Mouse (Mus musculus) urinary bladder, adult 18-20 months (tissue): Measurements from ENCODE around the gene Tpcn1.
"Not testable (repeated sequence)": the region's sequence is repeated elsewhere in the genome, so short reads cannot be mapped to it uniquely, and the experiment has no call there.

Experiments
- DNase-seq, 2 experiments: peaks; one replicate each; pipeline ENCODE4 v3.0.0; 2022; ENCODE audit warnings: low spot score in 2 of 2, mixed read lengths in 2 of 2

Tpcn1 gene

DNA sequence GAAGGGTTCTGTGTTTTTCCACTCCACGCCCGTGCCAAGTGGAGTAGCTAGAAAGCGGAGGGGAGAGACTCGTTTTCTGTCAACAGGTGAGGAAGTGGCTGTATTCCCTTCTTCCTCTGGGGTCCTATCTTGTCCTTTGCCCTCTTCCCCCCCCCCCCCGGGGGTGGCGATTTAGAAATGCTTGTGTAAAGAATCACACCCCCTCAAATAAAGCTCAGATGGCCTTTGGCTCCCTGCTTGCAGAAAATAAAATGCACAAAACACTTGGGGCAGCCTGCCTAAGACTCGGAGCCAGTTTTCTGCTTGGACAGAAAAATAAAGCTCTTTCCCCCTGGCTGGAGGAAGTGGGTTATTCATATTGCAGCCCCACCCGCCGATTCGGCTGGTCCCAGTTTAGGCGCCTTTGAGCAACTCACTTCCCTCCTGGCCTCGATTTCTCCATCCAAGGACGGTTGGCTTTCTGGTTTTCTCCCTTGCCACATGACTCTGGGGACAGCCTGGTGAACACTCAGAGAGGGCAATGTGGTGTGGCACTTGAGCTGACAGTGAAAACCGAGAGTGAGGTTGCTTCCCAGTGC lies 76.7 kb downstream of the Tpcn1 start:
- DNase-seq, result no peak

DNA sequence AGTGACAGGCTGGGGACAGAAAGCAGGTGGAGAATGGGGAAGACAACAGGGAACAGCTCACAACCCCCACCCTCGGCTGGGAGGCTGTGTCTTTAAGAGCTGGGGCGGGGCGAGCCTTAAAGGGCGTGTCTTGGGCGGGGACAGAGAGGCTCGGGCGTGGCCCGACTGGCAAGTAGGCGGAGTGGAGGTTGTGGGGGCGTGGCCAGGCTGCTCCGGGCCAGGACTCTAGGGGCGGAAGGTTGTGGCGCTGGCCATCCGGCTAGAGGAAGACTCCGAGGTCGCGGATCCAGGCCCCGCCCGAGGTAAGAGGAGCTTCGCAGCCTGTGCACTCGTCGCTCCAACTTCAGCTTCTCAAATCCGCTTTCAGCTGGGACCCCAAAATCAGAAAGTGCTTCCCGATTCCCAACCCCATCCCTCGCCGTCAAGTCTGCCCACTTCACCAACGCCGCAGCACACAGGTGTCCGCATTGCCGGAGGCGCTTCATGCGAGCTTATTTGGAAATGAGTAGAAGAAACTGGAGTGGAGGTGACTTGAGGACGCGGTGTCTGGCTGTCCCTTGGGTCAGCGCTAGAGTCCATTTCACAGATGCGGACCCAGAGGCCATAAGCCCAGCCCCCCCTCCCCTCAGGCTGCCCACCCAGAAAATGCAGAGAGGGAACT lies 77.4 kb downstream of the Tpcn1 start, which contains the start of gene Slc8b1:
Gene Slc8b1 (plus strand): TSS at position 187 of the 661 bp plus-strand sequence.
- DNase-seq, result peak; percentile 94 to 98

DNA sequence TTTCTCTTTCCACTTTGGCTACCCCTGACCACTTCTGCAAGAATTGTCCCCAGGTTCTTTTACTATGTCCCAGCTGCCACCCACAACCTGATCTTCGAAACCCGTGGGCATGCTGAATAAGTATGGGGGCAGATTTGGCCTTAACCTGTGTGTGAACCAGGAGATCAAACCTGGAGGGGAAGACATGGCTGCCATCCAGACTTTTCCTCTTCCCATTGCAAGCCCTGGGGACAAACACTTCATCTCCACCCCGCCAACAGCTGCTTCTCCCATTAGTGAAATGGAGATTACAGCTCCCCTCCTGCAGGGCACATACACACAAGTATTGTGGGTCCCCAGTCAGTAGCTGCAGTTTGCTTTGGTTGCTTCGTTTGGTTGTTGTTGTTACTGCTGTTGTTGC lies 81.2 kb downstream of the Tpcn1 start:
- no peak for DNase-seq

GRCm38 (mm10) chr5:120506490-120506889 lies 82.0 kb downstream of the Tpcn1 start:
- no peak for DNase-seq

GRCm38 (mm10) chr5:120505781-120506180 lies 82.7 kb downstream of the Tpcn1 start:
- DNase-seq, result no peak

- DNase-seq, result peak; percentile 72 to 76
Measured at GRCm38 (mm10) chr5:120505368-120505767, 83.1 kb downstream of the Tpcn1 start.

GRCm38 (mm10) chr5:120503144-120503795 lies 85.2 kb downstream of the Tpcn1 start, which contains the start of gene Plbd2:
Gene Plbd2 (minus strand): TSS chr5:120503625.
- DNase-seq, result peak in 1 of 2 experiments; percentile 70

DNA sequence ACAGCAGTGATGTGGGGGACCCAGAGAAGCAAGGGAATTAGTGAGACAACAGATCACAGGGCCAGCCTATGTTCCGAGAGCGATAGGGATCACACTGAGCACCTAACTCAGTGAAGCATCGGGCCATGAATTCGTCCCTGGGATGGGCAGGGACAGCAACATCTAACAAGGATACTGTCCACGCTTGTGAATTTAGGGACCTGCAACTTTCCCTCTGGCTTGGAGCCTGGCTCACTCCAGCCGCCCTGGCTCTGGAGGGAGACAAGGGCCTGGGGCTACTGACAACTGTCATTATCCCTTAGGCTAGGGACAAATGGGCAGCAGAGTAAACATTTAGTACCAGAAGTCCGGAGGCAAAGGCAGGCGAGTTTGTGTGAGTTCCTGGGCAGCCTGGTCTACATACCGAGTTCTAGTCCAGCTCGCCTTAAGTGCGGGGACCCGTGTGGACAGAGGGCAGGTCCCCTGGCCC lies 85.8 kb downstream of the Tpcn1 start:
- DNase-seq, result no peak

DNA sequence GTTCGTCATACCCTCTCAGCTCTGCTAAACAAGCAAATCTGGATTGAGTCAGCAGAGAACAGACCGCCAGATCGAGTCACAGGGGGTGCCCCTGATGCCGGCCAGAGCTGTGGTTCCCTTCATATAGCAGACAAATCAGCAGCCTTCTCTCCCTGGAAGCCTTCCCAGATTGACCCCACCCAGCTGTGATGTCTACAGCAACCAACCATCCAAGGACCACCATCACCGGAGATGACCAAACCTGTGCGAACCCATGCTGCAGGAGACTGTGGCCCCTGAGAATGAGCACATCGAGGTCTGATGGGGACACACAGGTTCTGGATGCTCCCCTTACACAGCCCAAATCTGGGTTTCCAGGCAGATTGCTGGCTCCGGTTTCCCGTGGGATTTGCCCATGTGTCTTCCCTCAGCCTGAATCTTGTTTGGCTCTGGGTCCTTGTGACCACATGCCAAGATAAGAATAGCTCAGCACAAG lies 86.3 kb downstream of the Tpcn1 start:
- no peak for DNase-seq

- not testable (repeated sequence) for DNase-seq
Measured at GRCm38 (mm10) chr5:120500609-120501008, 87.9 kb downstream of the Tpcn1 start.

GRCm38 (mm10) chr5:120499202-120499601 lies 89.3 kb downstream of the Tpcn1 start:
- DNase-seq, result no peak

DNA sequence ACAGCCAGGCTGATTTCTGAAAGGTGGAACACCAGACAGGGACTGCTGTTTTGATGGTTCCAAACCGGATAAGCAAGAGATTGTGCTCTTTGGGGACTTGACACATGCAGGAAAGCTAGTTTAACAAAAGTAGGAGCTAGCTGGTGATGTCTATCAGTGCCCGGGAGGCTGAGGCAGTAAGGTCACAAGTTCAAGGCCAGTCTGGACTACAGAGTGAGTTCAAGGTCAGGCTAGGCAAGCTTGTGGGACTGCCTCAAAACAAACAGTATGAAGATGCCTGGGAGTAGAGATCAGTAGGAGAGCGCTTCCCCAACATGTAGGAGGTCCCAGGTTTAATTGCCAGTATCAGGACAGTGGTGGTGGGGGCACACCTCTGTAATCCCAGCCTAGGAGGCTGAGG lies 91.4 kb downstream of the Tpcn1 start:
- DNase-seq, result no peak

GRCm38 (mm10) chr5:120495703-120496226 lies 92.7 kb downstream of the Tpcn1 start:
- DNase-seq, result no peak

DNA sequence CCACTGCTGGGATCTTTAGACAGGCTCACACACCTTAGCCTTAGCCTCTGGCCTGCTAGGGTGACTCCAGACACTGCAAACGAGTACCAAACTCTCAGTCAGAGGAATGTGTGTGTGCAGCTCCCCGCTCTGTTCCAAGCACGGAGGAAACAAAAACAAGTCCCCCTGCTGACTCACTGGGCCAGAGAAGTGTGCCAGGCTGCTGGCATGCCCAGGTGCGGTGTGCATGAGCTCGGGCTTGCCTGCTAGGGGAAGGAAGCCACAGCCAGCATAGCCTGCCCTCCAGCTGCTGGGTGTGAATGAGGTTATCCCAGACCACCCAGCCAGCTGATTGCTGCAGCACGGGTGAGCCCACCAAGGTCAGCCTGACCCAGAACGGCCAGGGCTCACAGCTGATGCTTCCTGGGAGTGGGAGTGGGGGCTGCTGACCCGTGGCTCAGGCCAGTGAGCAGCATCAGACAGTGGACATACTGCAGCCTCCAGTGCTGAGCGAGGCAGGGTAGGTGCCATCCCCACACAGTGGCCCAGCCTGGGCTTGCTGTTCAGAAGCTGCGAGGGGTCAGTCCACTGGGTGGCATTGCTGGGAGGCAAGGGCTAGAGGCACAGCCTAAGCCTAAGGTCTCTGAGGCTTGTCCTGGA lies 93.3 kb downstream of the Tpcn1 start:
- DNase-seq, result peak in 1 of 2 experiments; percentile 70

DNA sequence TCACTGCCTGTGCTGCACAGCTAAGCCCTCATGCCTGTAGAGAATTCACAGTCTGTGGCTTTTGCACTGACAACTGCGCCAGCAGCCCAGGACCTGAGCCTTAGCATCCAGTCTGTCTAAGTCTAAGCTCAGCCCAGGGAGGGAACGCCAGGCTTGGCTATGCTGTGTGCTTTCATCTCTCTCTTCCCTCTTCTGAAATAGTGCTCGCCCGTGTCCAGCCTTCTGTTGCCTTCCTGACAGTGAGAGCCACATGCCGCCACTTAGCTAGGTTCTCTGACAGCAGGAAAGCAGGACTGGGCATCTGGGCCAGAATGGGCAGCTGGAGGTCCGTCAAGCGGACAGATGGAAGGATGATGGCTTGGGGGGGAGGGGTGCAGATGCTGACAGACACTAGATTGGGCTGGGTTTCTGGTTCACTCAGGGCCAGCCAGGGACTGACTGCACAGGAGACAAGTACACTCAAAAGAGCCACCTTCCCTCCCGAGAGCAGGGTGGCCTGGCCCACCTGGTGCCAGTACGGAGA lies 94.5 kb downstream of the Tpcn1 start:
- no peak for DNase-seq

GRCm38 (mm10) chr5:120493440-120493839 lies 95.0 kb downstream of the Tpcn1 start:
- DNase-seq, result no peak

DNA sequence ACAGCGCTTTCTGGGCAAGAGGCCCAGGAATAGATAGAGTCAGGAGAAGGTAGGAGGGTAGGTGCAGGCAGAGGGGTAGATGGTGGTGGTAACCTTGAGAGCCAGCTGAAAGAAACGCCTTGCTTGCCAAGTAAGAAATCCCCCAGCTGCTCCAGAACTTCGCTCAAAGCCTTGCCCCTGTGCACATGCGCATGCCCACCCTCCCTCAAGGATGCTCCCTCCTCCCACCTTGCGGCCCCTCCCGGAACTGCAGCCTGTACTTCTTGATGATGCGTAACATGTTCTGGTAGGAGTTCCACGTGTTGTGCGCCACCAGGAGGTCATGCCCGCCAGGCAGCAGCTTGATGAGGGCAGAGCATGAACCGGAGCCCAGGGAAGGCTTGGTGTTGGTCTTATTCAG lies 96.0 kb downstream of the Tpcn1 start:
- DNase-seq, result no peak

GRCm38 (mm10) chr5:120490679-120491192 lies 97.7 kb downstream of the Tpcn1 start:
- DNase-seq, result no peak

- no peak for DNase-seq
Measured at GRCm38 (mm10) chr5:120487844-120488243, 100.6 kb downstream of the Tpcn1 start.
